13 mouse cellular contexts compared by ENCODE assay signal in the genomic region with DNA sequence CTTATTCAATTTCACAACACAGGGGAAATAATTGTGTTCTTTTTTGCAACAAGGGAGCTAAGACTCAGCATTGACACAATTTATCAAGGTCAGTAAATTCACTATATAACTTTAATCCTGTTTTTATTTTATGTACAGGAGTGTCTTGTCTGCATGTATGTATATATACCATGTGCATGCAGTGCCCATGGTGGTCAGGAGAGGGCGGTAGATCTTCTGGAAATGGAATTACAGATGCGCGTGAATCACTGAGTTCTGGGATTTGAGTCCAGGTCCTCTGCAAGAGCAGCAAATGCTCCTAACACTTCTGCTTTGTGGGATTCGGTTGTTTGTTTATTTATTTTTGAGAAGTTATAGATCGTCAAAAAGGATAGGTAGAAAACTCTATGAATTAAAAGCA. TPM values are rescaled to one million over a fixed set of nuclear protein-coding genes. Genes with fewer than 3 reads are reported as not detected.
DNase-seq lines count a peak whose midpoint lies in the region; ATAC-seq and TF ChIP-seq lines count a peak whose summit lies in the region.
"Had no signal": no experiment of that assay in that cellular context is flagged by ENCODE, and none has a peak within 500 bp of the region (broad histone marks: within the 10 kb centered on the region; RNA-seq: fewer than 3 reads in every experiment).

No protein-coding gene starts in this region.

- WGBS in forebrain, postnatal 0 days, result 90% methylated on average over 5 of the region's 5 CpGs
- WGBS in forebrain, embryonic 16.5 days, result 87% methylated on average over 5 of the region's 5 CpGs
- whole genome bisulfite sequencing in midbrain, embryonic 13.5 days, result 86% methylated on average over 5 of the region's 5 CpGs
- 88% methylated on average over 5 of the region's 5 CpGs for WGBS in midbrain, embryonic 11.5 days
- WGBS in liver, postnatal 0 days (ENCODE audit: insufficient replicate concordance), result 83% methylated on average over 5 of the region's 5 CpGs

- no peak overlapping the region for H3K4me3 ChIP-seq in forebrain, postnatal 0 days (ENCODE audit: low read depth, low read length)
- H3K4me3 ChIP-seq in forebrain, embryonic 16.5 days (replicated peaks; ENCODE audit: low read length), result no peak overlapping the region
- H3K4me3 ChIP-seq in midbrain, embryonic 13.5 days (replicated peaks), result no peak overlapping the region
- no peak overlapping the region for H3K4me3 ChIP-seq in midbrain, embryonic 11.5 days (ENCODE audit: low read depth, low read length)
- H3K4me3 ChIP-seq in ES-Bruce4 (ENCODE audit: low read depth, low read length), result no peak overlapping the region
- H3K4me3 ChIP-seq in liver, postnatal 0 days (ENCODE audit: low read depth, low read length), result no peak overlapping the region
- H3K4me3 ChIP-seq: forebrain, embryonic 12.5 days; hindbrain, embryonic 12.5 days; limb, embryonic 12.5 days had no signal

- no peak overlapping the region for H3K4me2 ChIP-seq in forebrain, postnatal 0 days (ENCODE audit: low read depth)
- no peak overlapping the region for H3K4me2 ChIP-seq in forebrain, embryonic 16.5 days (ENCODE audit: low read length)
- H3K4me2 ChIP-seq in midbrain, embryonic 13.5 days (replicated peaks), result no peak overlapping the region
- no peak overlapping the region for H3K4me2 ChIP-seq in midbrain, embryonic 11.5 days
- no peak overlapping the region for H3K4me2 ChIP-seq in liver, postnatal 0 days (ENCODE audit: low read depth, low read length)
- H3K4me2 ChIP-seq: forebrain, embryonic 12.5 days; hindbrain, embryonic 12.5 days; limb, embryonic 12.5 days had no signal

- peak; percentile 46 for DNase-seq in forebrain, postnatal 0 days
- no peak for DNase-seq in midbrain, embryonic 11.5 days (ENCODE audit: low spot score, missing footprints)
- no peak for DNase-seq in liver, postnatal 0 days
- no peak for DNase-seq in spleen, postnatal 14 days (ENCODE audit: low spot score in 2 of 2)
- DNase-seq: heart, adult 11 months had no signal

- no peaks in the 10 kb centered on the region for H3K36me3 ChIP-seq in forebrain, postnatal 0 days (ENCODE audit: insufficient read depth)
- no peaks in the 10 kb centered on the region for H3K36me3 ChIP-seq in forebrain, embryonic 16.5 days (ENCODE audit: control insufficient read depth, insufficient read depth)
- H3K36me3 ChIP-seq in midbrain, embryonic 13.5 days, result no peaks in the 10 kb centered on the region
- H3K36me3 ChIP-seq in midbrain, embryonic 11.5 days (ENCODE audit: control insufficient read depth, insufficient read depth, low read length), result no peaks in the 10 kb centered on the region
- no peaks in the 10 kb centered on the region for H3K36me3 ChIP-seq in ES-Bruce4 (ENCODE audit: control insufficient read depth, insufficient read depth, low read length, poor library complexity, severe bottlenecking)
- H3K36me3 ChIP-seq in liver, postnatal 0 days (replicated peaks; ENCODE audit: insufficient read depth, low read length), result no peaks in the 10 kb centered on the region
- H3K36me3 ChIP-seq: forebrain, embryonic 12.5 days; hindbrain, embryonic 12.5 days; limb, embryonic 12.5 days had no signal

- no peak overlapping the region for H3K9ac ChIP-seq in forebrain, postnatal 0 days
- no peak overlapping the region for H3K9ac ChIP-seq in forebrain, embryonic 16.5 days (replicated peaks; ENCODE audit: low read depth, low read length)
- H3K9ac ChIP-seq in midbrain, embryonic 13.5 days (replicated peaks), result no peak overlapping the region
- H3K9ac ChIP-seq in midbrain, embryonic 11.5 days (ENCODE audit: low read length), result no peak overlapping the region
- H3K9ac ChIP-seq in ES-Bruce4 (ENCODE audit: low read depth, poor library complexity, severe bottlenecking), result no peak overlapping the region
- no peak overlapping the region for H3K9ac ChIP-seq in liver, postnatal 0 days (replicated peaks)
- H3K9ac ChIP-seq: forebrain, embryonic 12.5 days; hindbrain, embryonic 12.5 days; limb, embryonic 12.5 days had no signal

- H3K27ac ChIP-seq in forebrain, postnatal 0 days (ENCODE audit: low read depth, low read length), result no peak overlapping the region
- H3K27ac ChIP-seq in forebrain, embryonic 16.5 days (ENCODE audit: low read length), result no peak overlapping the region; the same call in 1 of the 2 replicates
- peak overlapping the region; percentile 92; the same call in 1 of the 2 replicates for H3K27ac ChIP-seq in midbrain, embryonic 13.5 days
- no peak overlapping the region for H3K27ac ChIP-seq in midbrain, embryonic 11.5 days (ENCODE audit: low read depth, low read length)
- H3K27ac ChIP-seq in ES-Bruce4 (ENCODE audit: insufficient read depth, low read length), result no peak overlapping the region
- H3K27ac ChIP-seq in liver, postnatal 0 days (ENCODE audit: low read depth), result no peak overlapping the region
- H3K27ac ChIP-seq: limb, embryonic 12.5 days had no signal

- H3K27me3 ChIP-seq in forebrain, postnatal 0 days (ENCODE audit: insufficient read depth, low read length), result no peaks in the 10 kb centered on the region
- no peaks in the 10 kb centered on the region for H3K27me3 ChIP-seq in forebrain, embryonic 16.5 days (replicated peaks; ENCODE audit: control insufficient read depth, insufficient read depth, low read length)
- no peaks in the 10 kb centered on the region for H3K27me3 ChIP-seq in midbrain, embryonic 13.5 days
- H3K27me3 ChIP-seq in midbrain, embryonic 11.5 days (ENCODE audit: control insufficient read depth, insufficient read depth, low read length), result no peaks in the 10 kb centered on the region
- H3K27me3 ChIP-seq in ES-Bruce4 (ENCODE audit: control insufficient read depth, insufficient read depth, low read length, poor library complexity, severe bottlenecking), result no peaks in the 10 kb centered on the region
- H3K27me3 ChIP-seq in liver, postnatal 0 days (ENCODE audit: insufficient read depth, low read length), result 0 out of 2 replicates have a peak, but pooled peaks cover 3% of the 10 kb centered on the region
- H3K27me3 ChIP-seq: forebrain, embryonic 12.5 days; hindbrain, embryonic 12.5 days; limb, embryonic 12.5 days; Patski had no signal

- peaks cover 18% of the 10 kb centered on the region for H3K4me1 ChIP-seq in forebrain, postnatal 0 days (ENCODE audit: insufficient read depth)
- peaks cover 31% of the 10 kb centered on the region for H3K4me1 ChIP-seq in forebrain, embryonic 16.5 days (replicated peaks; ENCODE audit: control insufficient read depth, insufficient read depth, low read length)
- H3K4me1 ChIP-seq in midbrain, embryonic 13.5 days (replicated peaks), result peaks cover 44% of the 10 kb centered on the region
- H3K4me1 ChIP-seq in midbrain, embryonic 11.5 days (ENCODE audit: control insufficient read depth, insufficient read depth, low read length), result peaks cover 15% of the 10 kb centered on the region
- H3K4me1 ChIP-seq in ES-Bruce4 (ENCODE audit: control insufficient read depth, insufficient read depth, low read length), result peaks cover 12% of the 10 kb centered on the region
- H3K4me1 ChIP-seq in liver, postnatal 0 days (ENCODE audit: insufficient read depth), result peaks cover 12% of the 10 kb centered on the region

- H3K9me3 ChIP-seq in forebrain, postnatal 0 days (ENCODE audit: low read length), result no peaks in the 10 kb centered on the region
- H3K9me3 ChIP-seq in forebrain, embryonic 16.5 days (ENCODE audit: control insufficient read depth, low read length), result no peaks in the 10 kb centered on the region
- H3K9me3 ChIP-seq in midbrain, embryonic 13.5 days, result no peaks in the 10 kb centered on the region
- no peaks in the 10 kb centered on the region for H3K9me3 ChIP-seq in midbrain, embryonic 11.5 days (ENCODE audit: control insufficient read depth, low read length)
- H3K9me3 ChIP-seq in ES-Bruce4 (replicated peaks; ENCODE audit: control insufficient read depth, insufficient read depth, low read length, poor library complexity, severe bottlenecking), result no peaks in the 10 kb centered on the region
- H3K9me3 ChIP-seq in liver, postnatal 0 days (ENCODE audit: low read length), result no peaks in the 10 kb centered on the region
- H3K9me3 ChIP-seq: forebrain, embryonic 12.5 days; hindbrain, embryonic 12.5 days had no signal

- no peak for TF ChIP-seq EP300 in ES-Bruce4 (IDR thresholded peaks at IDR 0.05; ENCODE audit: insufficient read depth, low read depth, low read length)
- TF ChIP-seq EP300 in liver, postnatal 0 days (IDR thresholded peaks at IDR 0.05; ENCODE audit: low read depth), result no peak

- no peak for TF ChIP-seq POLR2A in ES-Bruce4 (IDR thresholded peaks at IDR 0.05; ENCODE audit: insufficient read depth, low read length)

- no peak for ATAC-seq in forebrain, postnatal 0 days
- no peak for ATAC-seq in forebrain, embryonic 16.5 days
- no peak for ATAC-seq in midbrain, embryonic 13.5 days
- ATAC-seq in midbrain, embryonic 11.5 days (ENCODE audit: low FRiP score), result no peak
- ATAC-seq in liver, postnatal 0 days, result no peak
- no peak for ATAC-seq in inflammation-experienced regulatory T-cells, adult 6 months
- ATAC-seq: Patski had no signal

- peak; percentile 62 for TF ChIP-seq CTCF in forebrain, postnatal 0 days (IDR thresholded peaks at IDR 0.05; ENCODE audit: low read depth)
- TF ChIP-seq CTCF in ES-Bruce4 (IDR thresholded peaks at IDR 0.05; ENCODE audit: low read depth, low read length), result peak; percentile 27
- TF ChIP-seq CTCF in liver, postnatal 0 days (IDR thresholded peaks at IDR 0.05; ENCODE audit: low read depth), result peak; percentile 46

RNA-seq across cellular contexts. Expression of a gene that starts 37.8 kb away (rescaled TPM):
- 66.6 and 71.0 TPM in 2 replicates for total RNA-seq in forebrain, postnatal 0 days (2014; rRNA removed)
- polyA plus RNA-seq in forebrain, postnatal 0 days (2015; fragmentation: Nextera tagmentation; extraction: Ambion mirVana), result 575 and 586 TPM in 2 replicates
- polyA plus RNA-seq in forebrain, embryonic 16.5 days (2015; fragmentation: Nextera tagmentation; extraction: Ambion mirVana), result 479 and 536 TPM in 2 replicates
- polyA plus RNA-seq in midbrain, embryonic 13.5 days (2015; fragmentation: Nextera tagmentation; extraction: Ambion mirVana), result 437 and 479 TPM in 2 replicates
- 423 and 440 TPM in 2 replicates for polyA plus RNA-seq in midbrain, embryonic 11.5 days (2014; fragmentation: Nextera tagmentation; extraction: Ambion mirVana)
- polyA plus RNA-seq in ES-Bruce4 (2011; ENCODE audit: insufficient read depth, insufficient read length, low read depth, missing spikeins), result 212 and 245 TPM in 2 replicates
- polyA plus RNA-seq in liver, postnatal 0 days (2015; fragmentation: Nextera tagmentation; extraction: Ambion mirVana), result 234 and 251 TPM in 2 replicates
- 100 to 1,000 TPM; 401 to 459 (median 442) TPM for polyA plus RNA-seq in inflammation-experienced regulatory T-cells, adult 6 months (2017; shearing (Covaris generic))
